Mouse (Mus musculus) forebrain, embryonic 15.5 days (tissue): ENCODE data around the gene Abhd8. TPM values are rescaled to one million over a fixed set of nuclear protein-coding genes. Genes with fewer than 3 reads are reported as not detected.

Experiments used
- ATAC-seq: fragments of 200-750 bp; cut with Nextera tagmentation; replicated peaks from 2 replicates; pipeline ENCODE4 v1.8.0; 2017; ENCODE audit warnings: mild to moderate bottlenecking, moderate TSS enrichment, moderate library complexity
- H3K27ac ChIP-seq: fragments of 300-500 bp; sonication (generic); replicated peaks from 2 replicates; pipeline ENCODE4 v1.5.1; 2015; ENCODE audit warnings: mild to moderate bottlenecking, inconsistent platforms
- H3K27me3 ChIP-seq: fragments of 300-500 bp; sonication (generic); 2 replicates; pipeline ENCODE4 v1.6.1; 2015; ENCODE audit warnings: inconsistent platforms
- H3K36me3 ChIP-seq: fragments of 300-500 bp; sonication (generic); 2 replicates; pipeline ENCODE4 v1.6.1; 2015; ENCODE audit warnings: mild to moderate bottlenecking, inconsistent platforms
- H3K4me1 ChIP-seq: fragments of 300-500 bp; sonication (generic); 2 replicates; pipeline ENCODE4 v1.6.1; 2015; ENCODE audit warnings: inconsistent platforms
- H3K4me2 ChIP-seq: fragments of 300-500 bp; sonication (generic); replicated peaks from 2 replicates; pipeline ENCODE4 v1.6.1; 2015; ENCODE audit warnings: mild to moderate bottlenecking, inconsistent platforms
- H3K4me3 ChIP-seq: fragments of 300-500 bp; sonication (generic); 2 replicates; pipeline ENCODE4 v1.5.1; 2015; ENCODE audit warnings: mild to moderate bottlenecking, inconsistent platforms
- H3K9ac ChIP-seq: fragments of 300-500 bp; sonication (generic); replicated peaks from 2 replicates; pipeline ENCODE4 v1.6.1; 2015; ENCODE audit warnings: mild to moderate bottlenecking, inconsistent platforms
- H3K9me3 ChIP-seq: fragments of 300-500 bp; sonication (generic); 2 replicates; pipeline ENCODE4 v1.6.1; 2016; ENCODE audit warnings: inconsistent platforms
- WGBS: fragments of 180-500 bp; shearing (Covaris S2); methylation state at CpG from one replicate; pipeline ENCODE4 v1.1.7; 2015; ENCODE audit warnings: mixed read lengths; 5-methylcytosine and 5-hydroxymethylcytosine counted together
- polyA plus RNA-seq: library from polyadenylated mRNA; unstranded; fragments of >200 nt; fragmentation: Nextera tagmentation; extraction: Ambion mirVana; gene quantifications from 2 replicates; pipeline ENCODE4 v1.2.1, GENCODE M21; 2015

Gene Abhd8
- 139 and 140 TPM in 2 replicates for polyA plus RNA-seq

DNA sequence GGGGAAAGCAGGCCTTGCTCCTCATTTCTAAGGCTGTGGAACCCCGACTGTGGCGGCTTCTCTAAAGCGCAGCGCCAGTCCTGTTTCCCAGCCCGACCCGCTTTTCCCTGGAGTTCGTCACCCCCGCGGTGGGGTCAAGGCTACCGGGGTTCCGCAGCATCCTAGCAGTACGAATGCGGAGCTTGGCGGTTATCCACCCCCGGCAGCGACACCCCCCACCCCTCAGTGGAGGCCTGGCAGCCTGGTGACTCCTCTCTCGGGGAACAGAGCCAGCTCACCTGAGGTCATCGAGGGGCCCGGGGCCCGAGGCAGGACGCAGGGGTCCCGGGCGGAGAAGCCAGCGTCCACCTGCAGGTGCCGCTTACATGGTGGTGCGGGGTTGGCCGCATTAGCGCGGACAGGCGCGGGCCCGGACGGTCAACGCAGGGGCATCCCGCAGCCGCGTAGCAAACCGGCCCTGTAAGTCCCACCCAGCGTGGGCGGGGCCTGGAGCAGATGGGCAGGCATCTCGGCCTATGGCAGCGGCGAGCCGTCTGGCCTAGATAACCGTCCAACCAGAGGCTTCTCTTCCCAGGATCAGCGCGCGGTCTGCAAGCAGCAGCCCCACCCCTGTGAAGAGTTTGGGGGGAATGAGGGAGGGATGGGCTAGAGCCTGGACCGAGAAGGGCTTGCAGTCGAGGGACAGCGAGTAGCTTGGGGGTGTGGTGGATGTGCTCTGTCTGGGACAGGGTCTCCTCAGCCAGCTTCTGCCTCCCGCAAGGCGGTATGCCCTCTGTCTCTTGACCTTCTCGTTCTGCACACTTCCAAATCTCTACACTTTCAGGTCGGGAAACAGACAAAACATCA is at the start of gene Abhd8:
Abhd8 (minus strand) TSS at position 468 of the 846 bp plus-strand sequence.
- peaks cover 54% of the 10 kb centered on the region for H3K4me1 ChIP-seq
- H3K27me3 ChIP-seq = no peaks in the 10 kb centered on the region
- H3K27ac ChIP-seq = peak within 1 kb of the TSS; percentile 79
- no peaks in the 10 kb centered on the region for H3K9me3 ChIP-seq
- peak; percentile 85 for ATAC-seq
- H3K4me2 ChIP-seq = peak within 1 kb of the TSS; percentile 80
- WGBS = under 1% methylated on average over 55 of the region's 55 CpGs
- peak within 1 kb of the TSS; percentile 86 for H3K9ac ChIP-seq
- peaks cover 22% of the 10 kb centered on the region for H3K36me3 ChIP-seq
- peak within 1 kb of the TSS; percentile 80 for H3K4me3 ChIP-seq

DNA sequence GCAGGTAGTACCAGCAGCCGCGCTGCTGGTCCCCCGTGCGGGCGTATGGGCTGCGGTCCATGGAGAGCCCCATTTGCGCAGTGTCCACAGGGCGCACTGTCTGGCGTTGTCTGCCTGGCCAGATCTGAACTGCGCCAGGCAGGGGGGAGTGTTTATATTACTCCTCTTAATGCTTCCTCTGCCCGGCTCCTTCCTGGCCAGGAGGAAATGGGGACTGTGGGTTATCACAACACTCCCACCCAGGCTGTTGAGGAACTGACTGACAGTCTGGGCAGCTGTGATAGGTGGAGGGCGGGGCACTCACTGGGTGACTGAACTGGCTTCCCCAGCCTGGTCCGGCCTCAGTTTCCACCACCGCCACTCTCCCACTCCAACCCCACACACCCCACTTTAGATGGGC is 48.2 kb upstream of the Abhd8 start, which contains the start of gene Plvap:
Plvap (minus strand) TSS at position 109 of the 400 bp plus-strand sequence.
- Histone ChIP-seq H3K36me3 (no peaks in the 10 kb centered on the region), H3K4me1 (peaks cover 12% of the 10 kb centered on the region), H3K4me2 (no peak within 1 kb of the TSS), H3K9ac (no peak within 1 kb of the TSS), H3K27me3 (peaks cover 41% of the 10 kb centered on the region), H3K9me3 (no peaks in the 10 kb centered on the region), H3K27ac (no peak within 1 kb of the TSS), H3K4me3 (no peak within 1 kb of the TSS)
- ATAC-seq = no peak
- WGBS = 79% methylated on average over 14 of the region's 14 CpGs

DNA sequence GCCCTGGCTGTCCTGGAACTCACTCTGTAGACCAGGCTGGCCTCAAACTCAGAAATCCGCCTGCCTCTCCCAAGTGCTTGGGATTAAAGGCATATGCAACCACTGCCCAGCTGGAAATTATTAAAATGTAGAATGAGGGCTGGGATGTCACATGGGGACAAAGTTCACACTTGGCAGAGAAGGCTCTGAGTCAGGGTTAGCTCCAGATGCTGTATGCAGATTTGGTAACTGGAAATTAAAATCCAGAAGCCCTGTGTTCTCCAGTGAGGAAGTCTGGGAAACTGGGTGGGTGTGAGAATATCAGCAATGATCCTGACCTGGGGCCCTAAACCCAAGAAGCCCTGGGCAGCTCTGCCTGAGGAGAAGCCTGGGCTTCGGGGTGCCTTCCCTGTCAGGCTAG is 45.9 kb upstream of the Abhd8 start:
- no peak for ATAC-seq
- WGBS = 63% methylated on average over 2 of the region's 2 CpGs
- Histone ChIP-seq H3K4me2 (no peak overlapping the region), H3K4me1 (peaks cover 12% of the 10 kb centered on the region), H3K9me3 (no peaks in the 10 kb centered on the region), H3K4me3 (no peak overlapping the region), H3K27ac (no peak overlapping the region), H3K36me3 (no peaks in the 10 kb centered on the region), H3K27me3 (peaks cover 49% of the 10 kb centered on the region), H3K9ac (no peak overlapping the region)

DNA sequence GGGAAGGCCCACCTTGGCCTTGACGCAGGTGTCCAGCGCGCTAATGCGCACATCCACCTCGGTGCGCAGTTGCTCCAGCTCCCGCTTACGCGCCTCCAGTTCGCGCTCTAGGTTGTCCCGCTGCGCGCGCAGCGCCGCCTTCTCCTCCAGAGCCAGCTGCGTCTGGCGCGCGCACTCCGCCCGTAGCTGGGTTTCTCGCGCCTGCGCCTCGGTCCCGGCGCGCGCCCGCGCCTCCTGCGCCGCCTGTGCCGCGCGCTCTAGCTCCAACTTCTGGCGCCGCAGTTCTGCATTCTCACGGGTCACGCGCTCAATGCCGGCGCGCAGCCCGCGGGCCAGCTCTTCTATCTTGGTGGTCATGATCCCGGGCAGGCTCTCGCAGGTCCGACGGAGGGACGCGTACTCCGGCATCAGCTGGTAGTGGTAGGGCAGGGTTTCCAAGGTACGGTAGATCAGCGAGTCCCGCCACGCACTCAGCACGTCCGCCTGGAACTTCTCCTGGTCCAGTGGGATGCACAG is 44.2 kb upstream of the Abhd8 start:
- peak; percentile 76 for ATAC-seq
- under 1% methylated on average over 61 of the region's 61 CpGs for WGBS
- Histone ChIP-seq H3K27ac (no peak overlapping the region), H3K9ac (peak overlapping the region; percentile 47), H3K36me3 (no peaks in the 10 kb centered on the region), H3K4me2 (peak overlapping the region; percentile 72), H3K9me3 (no peaks in the 10 kb centered on the region), H3K4me1 (peaks cover 12% of the 10 kb centered on the region), H3K27me3 (peaks cover 49% of the 10 kb centered on the region), H3K4me3 (peak overlapping the region; percentile 44)

DNA sequence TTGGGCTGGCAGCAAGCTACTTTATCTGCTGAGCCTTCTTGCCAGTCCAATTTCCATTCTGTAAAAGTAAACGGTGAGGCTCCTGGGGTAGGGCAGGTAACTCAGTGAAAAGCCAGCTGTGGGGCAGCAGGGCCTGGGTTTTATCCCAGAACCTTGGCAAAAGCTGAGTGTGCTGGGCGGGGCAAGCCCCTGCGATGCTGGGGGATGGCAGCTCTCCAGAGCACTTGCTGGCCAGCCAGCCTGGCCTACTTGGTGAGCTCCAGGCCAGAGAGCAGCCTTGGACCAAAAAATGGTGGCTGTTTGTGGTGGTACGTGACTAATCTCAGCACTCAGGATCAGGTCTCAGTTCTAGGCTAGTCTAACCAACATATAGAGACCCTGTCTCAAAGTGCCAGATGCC is 42.5 kb upstream of the Abhd8 start:
- Histone ChIP-seq H3K4me2 (no peak overlapping the region), H3K4me1 (peaks cover 12% of the 10 kb centered on the region), H3K9ac (no peak overlapping the region), H3K9me3 (no peaks in the 10 kb centered on the region), H3K36me3 (no peaks in the 10 kb centered on the region), H3K4me3 (no peak overlapping the region), H3K27me3 (peaks cover 44% of the 10 kb centered on the region), H3K27ac (no peak overlapping the region)
- 83% methylated on average over 4 of the region's 4 CpGs for WGBS
- no peak for ATAC-seq

DNA sequence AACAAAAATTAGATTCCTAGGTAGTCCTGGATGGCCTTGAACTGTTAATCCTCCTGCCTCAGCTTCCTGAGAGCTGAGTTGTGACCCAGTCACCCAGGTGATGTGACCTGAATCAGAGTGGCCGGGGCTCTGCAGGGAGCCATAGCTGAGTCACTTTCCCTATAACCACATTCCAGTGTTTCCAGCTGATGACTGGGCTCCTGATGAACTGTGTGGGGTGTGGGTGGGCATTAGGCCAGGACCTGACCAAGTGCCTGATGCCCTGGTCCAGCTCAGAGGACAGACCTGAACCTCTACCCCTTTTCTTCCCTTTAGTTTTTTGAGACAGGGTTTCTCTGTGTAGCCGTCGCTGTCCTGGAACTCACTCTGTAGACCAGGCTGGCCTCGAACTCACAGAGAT is 41.9 kb upstream of the Abhd8 start:
- no peak overlapping the region for H3K4me2 ChIP-seq
- WGBS = 93% methylated on average over 4 of the region's 4 CpGs
- no peak overlapping the region for H3K9ac ChIP-seq
- H3K27me3 ChIP-seq = peaks cover 42% of the 10 kb centered on the region
- H3K27ac ChIP-seq = no peak overlapping the region
- no peaks in the 10 kb centered on the region for H3K36me3 ChIP-seq
- no peak for ATAC-seq
- no peak overlapping the region for H3K4me3 ChIP-seq
- H3K4me1 ChIP-seq = peaks cover 12% of the 10 kb centered on the region
- no peaks in the 10 kb centered on the region for H3K9me3 ChIP-seq

DNA sequence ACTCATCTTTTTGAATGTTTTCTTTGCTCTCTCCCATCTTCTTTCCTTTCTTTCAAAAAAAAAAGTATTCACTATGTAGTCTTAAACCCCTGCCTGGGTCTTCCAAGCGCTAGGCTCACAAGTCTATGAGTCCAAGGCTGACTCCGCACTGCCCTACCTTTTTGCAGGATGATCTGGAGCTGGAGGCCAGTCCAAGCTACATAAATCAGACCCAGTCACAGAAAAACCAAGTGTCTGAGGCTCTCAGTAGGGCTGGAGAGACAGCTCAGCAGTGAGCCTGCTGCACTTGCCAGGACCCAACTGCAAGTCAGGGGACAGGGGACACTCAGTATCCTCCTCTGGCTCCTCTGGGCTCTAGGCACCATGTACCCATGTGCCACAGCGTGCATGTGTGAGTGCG is 40.9 kb upstream of the Abhd8 start:
- H3K27me3 ChIP-seq = peaks cover 34% of the 10 kb centered on the region
- no peak for ATAC-seq
- H3K4me1 ChIP-seq = peaks cover 12% of the 10 kb centered on the region
- no peak overlapping the region for H3K27ac ChIP-seq
- no peak overlapping the region for H3K4me3 ChIP-seq
- no peak overlapping the region for H3K4me2 ChIP-seq
- H3K9ac ChIP-seq = no peak overlapping the region
- 91% methylated on average over 4 of the region's 4 CpGs for WGBS
- no peaks in the 10 kb centered on the region for H3K36me3 ChIP-seq
- H3K9me3 ChIP-seq = no peaks in the 10 kb centered on the region

DNA sequence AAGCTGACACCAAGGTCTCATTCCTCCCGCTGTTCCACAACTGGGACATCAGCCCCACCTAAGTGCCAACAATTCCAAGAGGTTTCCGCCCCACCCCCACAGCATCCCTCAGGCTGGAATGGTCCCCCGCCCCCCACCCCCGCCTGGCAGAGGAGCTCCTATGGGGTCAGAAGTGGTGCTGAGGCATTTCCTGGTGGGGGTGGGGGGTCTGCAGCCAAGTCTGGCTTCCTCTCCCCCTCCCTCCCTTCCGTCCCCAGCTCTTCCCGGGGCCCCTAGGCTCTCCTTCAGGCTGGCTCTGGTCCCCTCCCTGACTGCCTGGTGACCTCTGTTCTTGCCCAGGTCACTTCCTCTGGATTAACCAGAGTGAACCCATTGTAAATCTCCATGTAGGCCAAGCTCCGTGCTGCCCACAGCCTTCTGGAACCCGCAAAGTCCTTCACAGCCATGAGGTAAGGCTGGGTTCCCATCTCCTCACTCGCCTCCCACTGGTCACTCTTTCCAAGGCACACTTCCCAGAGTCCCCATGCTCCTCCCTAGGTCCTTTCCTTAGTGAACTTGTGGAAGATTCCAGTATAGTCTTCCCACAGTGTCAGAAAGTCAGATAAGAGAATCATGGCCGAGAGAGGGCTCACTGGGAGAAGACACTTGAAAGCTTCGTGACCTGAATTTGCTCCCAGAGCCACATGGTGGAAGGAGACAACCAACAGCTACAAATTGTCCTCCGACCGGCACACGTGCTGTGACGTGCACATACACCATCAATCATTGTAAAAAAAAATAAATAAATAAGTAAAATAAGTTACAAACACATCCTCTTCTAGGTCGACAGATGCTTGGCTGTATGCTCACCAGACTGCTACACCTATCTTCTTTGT is 35.6 kb upstream of the Abhd8 start:
- H3K9me3 ChIP-seq = no peaks in the 10 kb centered on the region
- H3K4me2 ChIP-seq = no peak overlapping the region
- H3K27ac ChIP-seq = no peak overlapping the region
- ATAC-seq = no peak
- no peak overlapping the region for H3K4me3 ChIP-seq
- H3K9ac ChIP-seq = no peak overlapping the region
- H3K27me3 ChIP-seq = no peaks in the 10 kb centered on the region
- 0 out of 2 replicates have a peak, but pooled peaks cover 2% of the 10 kb centered on the region for H3K36me3 ChIP-seq
- peaks cover 8% of the 10 kb centered on the region; the same call in 1 of the 2 replicates for H3K4me1 ChIP-seq
- WGBS = 50% methylated on average over 16 of the region's 16 CpGs

DNA sequence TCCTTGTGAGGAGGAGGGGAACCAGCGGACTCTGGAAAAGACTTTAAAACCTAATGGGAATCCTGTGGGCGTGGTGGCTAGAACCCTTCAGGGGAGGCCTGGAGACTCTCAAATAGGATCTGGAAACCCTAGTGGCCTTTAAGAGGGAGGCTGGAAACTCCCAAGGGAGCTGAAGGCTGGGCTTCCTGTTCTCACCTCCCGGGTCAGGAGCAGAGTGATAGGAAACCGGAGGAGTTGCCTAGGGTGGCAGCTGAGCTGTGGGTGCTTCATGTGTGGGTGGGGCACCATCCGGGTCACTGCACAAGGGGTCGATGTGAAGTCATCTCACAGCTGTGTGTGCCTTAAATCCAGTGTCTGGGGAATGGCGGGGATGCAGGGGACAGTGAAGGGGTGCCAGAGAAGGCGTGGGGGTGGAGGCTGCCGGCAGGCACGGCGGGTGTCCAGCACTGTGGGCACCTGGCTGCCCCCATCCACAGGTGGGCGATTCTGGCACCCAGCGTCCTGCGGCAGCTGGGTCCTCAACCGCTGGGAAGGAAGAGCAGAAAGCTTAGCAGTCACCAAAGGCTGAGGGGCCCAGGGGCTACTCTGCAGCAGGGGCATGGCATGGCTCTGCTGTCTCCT is 34.5 kb upstream of the Abhd8 start:
- Histone ChIP-seq H3K27me3 (no peaks in the 10 kb centered on the region), H3K4me2 (no peak overlapping the region), H3K4me3 (no peak overlapping the region), H3K9ac (no peak overlapping the region), H3K9me3 (no peaks in the 10 kb centered on the region), H3K4me1 (peaks cover 8% of the 10 kb centered on the region; the same call in 1 of the 2 replicates), H3K27ac (no peak overlapping the region), H3K36me3 (0 out of 2 replicates have a peak, but pooled peaks cover 3% of the 10 kb centered on the region)
- WGBS = 30% methylated on average over 15 of the region's 15 CpGs
- no peak for ATAC-seq

DNA sequence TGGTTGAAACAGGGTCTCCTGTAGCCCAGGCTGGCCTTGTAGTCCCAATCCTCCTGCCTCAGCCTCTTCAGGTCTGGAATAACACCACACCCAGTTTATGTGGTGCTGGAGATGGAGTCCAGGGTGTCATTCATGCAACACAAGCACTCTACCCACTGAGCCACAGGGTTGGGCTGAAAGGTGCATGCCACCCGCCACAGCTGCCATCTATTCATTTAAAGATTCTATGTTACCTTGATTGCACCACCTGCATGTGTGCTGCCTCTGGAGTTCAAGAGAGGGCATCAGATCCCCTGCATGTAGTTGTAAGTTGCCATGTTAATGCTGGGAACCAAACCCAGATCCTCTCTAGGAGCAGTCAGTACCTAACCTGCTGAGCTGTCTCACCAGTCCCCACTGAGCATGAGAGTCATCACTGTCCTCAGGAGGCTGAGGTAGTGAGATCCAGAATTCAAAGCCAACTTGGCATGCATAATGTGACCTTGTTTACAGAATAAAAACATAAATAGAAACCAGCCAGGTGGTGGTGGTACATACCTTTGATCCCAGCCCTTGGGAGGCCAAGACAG is 33.7 kb upstream of the Abhd8 start:
- Histone ChIP-seq H3K4me2 (no peak overlapping the region), H3K36me3 (peaks cover 10% of the 10 kb centered on the region), H3K27ac (no peak overlapping the region), H3K27me3 (no peaks in the 10 kb centered on the region), H3K4me1 (peaks cover 8% of the 10 kb centered on the region; the same call in 1 of the 2 replicates), H3K9me3 (no peaks in the 10 kb centered on the region), H3K4me3 (no peak overlapping the region), H3K9ac (no peak overlapping the region)
- 84% methylated on average over 1 of the region's 1 CpGs for WGBS
- no peak for ATAC-seq

DNA sequence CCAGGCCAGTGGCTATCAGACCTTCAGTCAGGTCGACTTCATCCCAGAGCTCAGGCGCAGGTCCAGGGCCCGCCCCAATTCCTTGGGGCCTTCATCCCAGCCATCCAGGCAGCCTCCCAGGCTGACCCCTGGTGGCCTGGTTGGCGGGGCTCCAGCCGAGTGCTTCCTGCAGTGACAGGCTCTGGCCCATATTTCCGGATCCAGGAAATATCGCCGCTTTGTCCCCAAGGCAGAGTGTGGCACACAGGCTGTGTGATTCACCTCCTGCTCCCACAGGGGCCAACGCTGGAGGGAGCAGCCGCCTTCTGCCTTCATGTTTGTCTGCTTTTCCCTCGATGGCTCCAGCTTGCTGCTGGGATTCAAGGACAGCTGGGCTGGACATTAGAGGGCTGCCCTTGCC is 33.0 kb upstream of the Abhd8 start:
- no peak overlapping the region for H3K4me2 ChIP-seq
- H3K4me1 ChIP-seq = peaks cover 8% of the 10 kb centered on the region; the same call in 1 of the 2 replicates
- H3K4me3 ChIP-seq = no peak overlapping the region
- H3K27me3 ChIP-seq = no peaks in the 10 kb centered on the region
- 63% methylated on average over 11 of the region's 11 CpGs for WGBS
- H3K27ac ChIP-seq = no peak overlapping the region
- H3K9me3 ChIP-seq = no peaks in the 10 kb centered on the region
- no peak overlapping the region for H3K9ac ChIP-seq
- peaks cover 15% of the 10 kb centered on the region for H3K36me3 ChIP-seq
- ATAC-seq = no peak
